Mouse (Mus musculus) C2C12 (cell line): Measurements from ENCODE around the gene Gm45716. TPM values are rescaled to one million over a fixed set of nuclear protein-coding genes. Genes with fewer than 3 reads are reported as not detected.

Source experiments
- H3K27me3 ChIP-seq: one replicate; pipeline ENCODE4 v1.6.1; 2011; ENCODE audit not compliant: control insufficient read depth, insufficient read depth, insufficient read length
- H3K36me3 ChIP-seq: one replicate; pipeline ENCODE4 v1.6.1; 2011; ENCODE audit not compliant: control insufficient read depth, insufficient read depth
- H3K4me3 ChIP-seq: one replicate; pipeline ENCODE4 v1.5.1; 2011; ENCODE audit warnings: mild to moderate bottlenecking, control low read depth; ENCODE audit not compliant: poor library complexity, insufficient read depth, severe bottlenecking
- H3K79me2 ChIP-seq: one replicate; pipeline ENCODE4 v1.6.1; 2011; ENCODE audit not compliant: control insufficient read depth, insufficient read depth
- H3K79me3 ChIP-seq: one replicate; pipeline ENCODE4 v1.6.1; 2011; ENCODE audit warnings: low read depth, control low read depth
- H3ac ChIP-seq: one replicate; pipeline ENCODE3; 2011; ENCODE audit warnings: low read depth; ENCODE audit not compliant: control insufficient read depth, insufficient read length
- CEBPB ChIP-seq: IDR thresholded peaks from one replicate; pipeline ENCODE4 v1.6.1; 2011; ENCODE audit warnings: low read depth, mild to moderate bottlenecking, control low read depth, moderate library complexity
- CTCF ChIP-seq: IDR thresholded peaks from one replicate; pipeline ENCODE4 v1.5.1; 2011; ENCODE audit not compliant: control insufficient read depth, insufficient read depth, insufficient read length
- FOSL1 ChIP-seq: IDR thresholded peaks from one replicate; pipeline ENCODE4 v1.8.0; 2011; ENCODE audit warnings: mild to moderate bottlenecking, low read length; ENCODE audit not compliant: poor library complexity, insufficient read depth, severe bottlenecking
- MAX ChIP-seq: IDR thresholded peaks from one replicate; pipeline ENCODE4 v1.6.1; 2011; ENCODE audit warnings: mild to moderate bottlenecking, control low read depth
- MYOD1 ChIP-seq: IDR thresholded peaks from one replicate; pipeline ENCODE4 v1.6.1; 2011; ENCODE audit warnings: low read depth; ENCODE audit not compliant: control insufficient read depth, insufficient read length
- MYOG ChIP-seq: IDR thresholded peaks from one replicate; pipeline ENCODE4 v1.6.1; 2011; ENCODE audit not compliant: control insufficient read depth, insufficient read length; ENCODE audit errors: extremely low read depth
- USF1 ChIP-seq: IDR thresholded peaks from one replicate; pipeline ENCODE4 v1.6.1; 2011; ENCODE audit warnings: low read depth, mild to moderate bottlenecking, control low read depth, moderate library complexity
- polyA plus RNA-seq: library from polyadenylated mRNA; unstranded; fragments of >200 nt; fragmentation: generic; extraction: Trizol; gene quantifications from one replicate; pipeline ENCODE4 v1.2.1, GENCODE M21; 2012; ENCODE audit warnings: missing spikeins

The Gm45716 gene
- polyA plus RNA-seq, 1 experiment, result 22.9 TPM

- H3K79me2 ChIP-seq, result no peaks in the 10 kb centered on the region
- no peak overlapping the region for H3ac ChIP-seq
- TF ChIP-seq CTCF, result no peak
- no peak for TF ChIP-seq CEBPB
- TF ChIP-seq MYOD1, result no peak
- TF ChIP-seq FOSL1, result no peak
- TF ChIP-seq USF1, result no peak
- no peak for TF ChIP-seq MYOG
- TF ChIP-seq MAX, result no peak
- no peak overlapping the region for H3K4me3 ChIP-seq
- H3K36me3 ChIP-seq, result peaks cover 84% of the 10 kb centered on the region
- H3K27me3 ChIP-seq, result no peaks in the 10 kb centered on the region
- no peaks in the 10 kb centered on the region for H3K79me3 ChIP-seq
Measured at GRCm38 (mm10) chr11:90264180-90264579, 76.7 kb downstream of the Gm45716 start.

DNA sequence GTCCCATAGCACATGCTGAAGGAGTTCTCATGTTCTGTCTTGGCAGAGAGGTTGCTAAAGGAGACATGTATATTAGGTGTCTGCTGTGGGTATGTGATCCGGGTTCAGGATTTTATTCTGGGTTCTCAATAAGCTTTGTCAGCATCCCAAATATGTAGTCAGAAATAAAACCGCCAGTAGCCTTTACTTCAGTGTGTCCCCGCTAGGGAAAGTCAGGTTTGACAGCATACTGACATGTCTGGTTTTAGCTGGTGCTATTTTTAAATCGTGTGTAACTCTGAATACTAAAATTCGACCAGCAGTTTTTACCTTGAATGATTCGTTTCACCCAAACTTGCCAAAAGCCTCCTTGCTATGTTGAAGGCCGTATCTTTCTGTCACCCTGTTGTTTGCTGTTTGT is 78.1 kb downstream of the Gm45716 start:
- peaks cover 82% of the 10 kb centered on the region for H3K36me3 ChIP-seq
- H3K4me3 ChIP-seq, result no peak overlapping the region
- no peaks in the 10 kb centered on the region for H3K27me3 ChIP-seq
- no peak overlapping the region for H3ac ChIP-seq
- TF ChIP-seq USF1, result no peak
- no peak for TF ChIP-seq FOSL1
- no peak for TF ChIP-seq CEBPB
- no peak for TF ChIP-seq MYOG
- TF ChIP-seq CTCF, result no peak
- no peak for TF ChIP-seq MYOD1
- TF ChIP-seq MAX, result no peak
- H3K79me3 ChIP-seq, result no peaks in the 10 kb centered on the region
- no peaks in the 10 kb centered on the region for H3K79me2 ChIP-seq

- H3K36me3 ChIP-seq, result peaks cover 89% of the 10 kb centered on the region
- H3K79me3 ChIP-seq, result no peaks in the 10 kb centered on the region
- TF ChIP-seq USF1 (no peak), CTCF (no peak), MYOD1 (no peak), FOSL1 (no peak), MYOG (no peak), MAX (no peak), CEBPB (no peak)
- H3K79me2 ChIP-seq, result no peaks in the 10 kb centered on the region
- no peak overlapping the region for H3ac ChIP-seq
- H3K4me3 ChIP-seq, result no peak overlapping the region
- H3K27me3 ChIP-seq, result no peaks in the 10 kb centered on the region
Measured at GRCm38 (mm10) chr11:90268934-90269333, 81.5 kb downstream of the Gm45716 start.

GRCm38 (mm10) chr11:90269398-90270123 is 82.1 kb downstream of the Gm45716 start:
- Histone ChIP-seq H3K4me3 (no peak overlapping the region), H3K36me3 (peaks cover 89% of the 10 kb centered on the region), H3K79me2 (no peaks in the 10 kb centered on the region), H3K79me3 (no peaks in the 10 kb centered on the region), H3K27me3 (no peaks in the 10 kb centered on the region), H3ac (no peak overlapping the region)
- TF ChIP-seq USF1 (no peak), CEBPB (no peak), MYOG (no peak), FOSL1 (no peak), CTCF (no peak), MAX (no peak), MYOD1 (no peak)

- Histone ChIP-seq H3K79me3 (no peaks in the 10 kb centered on the region), H3K79me2 (no peaks in the 10 kb centered on the region), H3K27me3 (no peaks in the 10 kb centered on the region), H3K36me3 (peaks cover 90% of the 10 kb centered on the region), H3ac (no peak overlapping the region), H3K4me3 (no peak overlapping the region)
- no peak for TF ChIP-seq CTCF
Measured at GRCm38 (mm10) chr11:90270132-90270877, 82.8 kb downstream of the Gm45716 start.

GRCm38 (mm10) chr11:90274187-90274586 is 86.7 kb downstream of the Gm45716 start:
- Histone ChIP-seq H3K27me3 (no peaks in the 10 kb centered on the region), H3K79me3 (no peaks in the 10 kb centered on the region), H3ac (no peak overlapping the region), H3K36me3 (peaks cover 87% of the 10 kb centered on the region), H3K4me3 (no peak overlapping the region), H3K79me2 (no peaks in the 10 kb centered on the region)
- TF ChIP-seq CEBPB (no peak), USF1 (no peak), FOSL1 (no peak), MYOG (no peak), MAX (no peak), CTCF (no peak), MYOD1 (no peak)
